Mouse (Mus musculus) limb, embryonic 13.5 days (tissue): ENCODE data around the gene Herpud2. TPM values are rescaled to one million over a fixed set of nuclear protein-coding genes. Genes with fewer than 3 reads are reported as not detected.
A peak's percentile ranks its signal among the peaks of the same experiment; 100 is the strongest.

ENCODE experiments used
- ATAC-seq: fragments of 200-750 bp; cut with Nextera tagmentation; 2 replicates; pipeline ENCODE4 v1.8.0; 2017; ENCODE audit warnings: low read depth, moderate number of reproducible peaks, moderate TSS enrichment; ENCODE audit not compliant: low FRiP score
- H3K27ac ChIP-seq: fragments of 300-500 bp; sonication (generic); 2 replicates; pipeline ENCODE4 v1.5.1; 2015; ENCODE audit warnings: inconsistent platforms, mild to moderate bottlenecking, moderate library complexity
- H3K27me3 ChIP-seq: fragments of 300-500 bp; sonication (generic); 2 replicates; pipeline ENCODE4 v1.6.1; 2015; ENCODE audit warnings: mild to moderate bottlenecking, inconsistent platforms
- H3K36me3 ChIP-seq: fragments of 300-500 bp; sonication (generic); 2 replicates; pipeline ENCODE4 v1.6.1; 2015; ENCODE audit warnings: inconsistent platforms, mild to moderate bottlenecking, moderate library complexity
- H3K4me1 ChIP-seq: fragments of 300-500 bp; sonication (generic); 2 replicates; pipeline ENCODE4 v1.6.1; 2015; ENCODE audit warnings: inconsistent platforms
- H3K4me2 ChIP-seq: fragments of 300-500 bp; sonication (generic); replicated peaks from 2 replicates; pipeline ENCODE4 v1.6.1; 2015; ENCODE audit warnings: inconsistent platforms, mild to moderate bottlenecking, moderate library complexity
- H3K4me3 ChIP-seq: fragments of 300-500 bp; sonication (generic); 2 replicates; pipeline ENCODE4 v1.5.1; 2015; ENCODE audit warnings: moderate library complexity, mild to moderate bottlenecking, inconsistent platforms
- H3K9ac ChIP-seq: fragments of 300-500 bp; sonication (generic); 2 replicates; pipeline ENCODE4 v1.6.1; 2015; ENCODE audit warnings: mild to moderate bottlenecking, inconsistent platforms
- H3K9me3 ChIP-seq: fragments of 300-500 bp; sonication (generic); 2 replicates; pipeline ENCODE4 v1.6.1; 2016; ENCODE audit warnings: inconsistent platforms
- WGBS: fragments of 180-500 bp; shearing (Covaris S2); methylation state at CpG from one replicate; pipeline ENCODE4 v1.1.7; 2015; 5-methylcytosine and 5-hydroxymethylcytosine counted together
- polyA plus RNA-seq: library from polyadenylated mRNA; unstranded; fragments of >200 nt; fragmentation: Nextera tagmentation; extraction: Ambion mirVana; gene quantifications from 2 replicates; pipeline ENCODE4 v1.2.1, GENCODE M21; 2015

Gene Herpud2
- polyA plus RNA-seq, 1 experiment from 2014 or later = 30.2 TPM

- H3K4me2 ChIP-seq = peak overlapping the region; percentile 41
- H3K4me1 ChIP-seq = peaks cover 9% of the 10 kb centered on the region
- H3K9ac ChIP-seq = no peak overlapping the region
- no peaks in the 10 kb centered on the region for H3K9me3 ChIP-seq
- 38% methylated on average over 5 of the region's 5 CpGs for WGBS
- H3K27me3 ChIP-seq = no peaks in the 10 kb centered on the region
- ATAC-seq = peak; percentile 29; the same call in 1 of the 2 replicates
- peak overlapping the region; percentile 1; the same call in 1 of the 2 replicates for H3K27ac ChIP-seq
- H3K36me3 ChIP-seq = no peaks in the 10 kb centered on the region
- no peak overlapping the region for H3K4me3 ChIP-seq
These were observed 23.0 kb upstream of the Herpud2 start for GRCm38 (mm10) chr9:25174614-25175013.

- no peak overlapping the region for H3K4me2 ChIP-seq
- H3K9me3 ChIP-seq = no peaks in the 10 kb centered on the region
- H3K27me3 ChIP-seq = no peaks in the 10 kb centered on the region
- H3K36me3 ChIP-seq = no peaks in the 10 kb centered on the region
- H3K27ac ChIP-seq = no peak overlapping the region
- no peak overlapping the region for H3K4me3 ChIP-seq
- 57% methylated on average over 4 of the region's 4 CpGs for WGBS
- no peak overlapping the region for H3K9ac ChIP-seq
- H3K4me1 ChIP-seq = peaks cover 9% of the 10 kb centered on the region
- ATAC-seq = no peak
These were observed 21.6 kb upstream of the Herpud2 start for GRCm38 (mm10) chr9:25173171-25173570.

GRCm38 (mm10) chr9:25169626-25170025, 18.0 kb upstream of the Herpud2 start:
- H3K27me3 ChIP-seq = no peaks in the 10 kb centered on the region
- H3K4me2 ChIP-seq = no peak overlapping the region
- no peak for ATAC-seq
- no peaks in the 10 kb centered on the region for H3K9me3 ChIP-seq
- no peaks in the 10 kb centered on the region for H3K4me1 ChIP-seq
- no peak overlapping the region for H3K9ac ChIP-seq
- no peaks in the 10 kb centered on the region for H3K36me3 ChIP-seq
- no peak overlapping the region for H3K4me3 ChIP-seq
- H3K27ac ChIP-seq = no peak overlapping the region

- WGBS = 33% methylated on average over 6 of the region's 6 CpGs
- H3K9me3 ChIP-seq = no peaks in the 10 kb centered on the region
- H3K27ac ChIP-seq = no peak overlapping the region
- no peaks in the 10 kb centered on the region for H3K4me1 ChIP-seq
- H3K4me2 ChIP-seq = no peak overlapping the region
- 0 out of 2 replicates have a peak, but pooled peaks have one; percentile 24 for ATAC-seq
- H3K4me3 ChIP-seq = no peak overlapping the region
- H3K36me3 ChIP-seq = no peaks in the 10 kb centered on the region
- H3K9ac ChIP-seq = no peak overlapping the region
- no peaks in the 10 kb centered on the region for H3K27me3 ChIP-seq
These were observed 16.0 kb upstream of the Herpud2 start for GRCm38 (mm10) chr9:25167458-25168084.

GRCm38 (mm10) chr9:25158218-25158617, 6.6 kb upstream of the Herpud2 start:
- no peak overlapping the region for H3K4me2 ChIP-seq
- H3K9me3 ChIP-seq = no peaks in the 10 kb centered on the region
- H3K27ac ChIP-seq = no peak overlapping the region
- no peaks in the 10 kb centered on the region for H3K27me3 ChIP-seq
- WGBS = 44% methylated on average over 4 of the region's 4 CpGs
- H3K36me3 ChIP-seq = no peaks in the 10 kb centered on the region
- H3K4me3 ChIP-seq = no peak overlapping the region
- no peak overlapping the region for H3K9ac ChIP-seq
- H3K4me1 ChIP-seq = no peaks in the 10 kb centered on the region
- ATAC-seq = no peak

- no peaks in the 10 kb centered on the region for H3K36me3 ChIP-seq
- no peaks in the 10 kb centered on the region for H3K27me3 ChIP-seq
- no peak overlapping the region for H3K4me2 ChIP-seq
- ATAC-seq = no peak
- H3K4me3 ChIP-seq = no peak overlapping the region
- H3K9me3 ChIP-seq = no peaks in the 10 kb centered on the region
- no peaks in the 10 kb centered on the region for H3K4me1 ChIP-seq
- 20% methylated on average over 1 of the region's 1 CpGs for WGBS
- H3K9ac ChIP-seq = no peak overlapping the region
- H3K27ac ChIP-seq = no peak overlapping the region
These were observed 4.8 kb upstream of the Herpud2 start for GRCm38 (mm10) chr9:25156377-25156776.

GRCm38 (mm10) chr9:25153066-25153465, 1.4 kb upstream of the Herpud2 start:
- Histone ChIP-seq H3K4me3 (no peak overlapping the region), H3K9me3 (no peaks in the 10 kb centered on the region), H3K27ac (no peak overlapping the region), H3K4me1 (peaks cover 18% of the 10 kb centered on the region), H3K4me2 (no peak overlapping the region), H3K36me3 (no peaks in the 10 kb centered on the region), H3K9ac (no peak overlapping the region), H3K27me3 (no peaks in the 10 kb centered on the region)
- no peak for ATAC-seq

- Histone ChIP-seq H3K36me3 (0 out of 2 replicates have a peak, but pooled peaks cover under 1% of the 10 kb centered on the region), H3K27me3 (no peaks in the 10 kb centered on the region), H3K4me3 (peak overlapping the region; percentile 91), H3K9me3 (no peaks in the 10 kb centered on the region), H3K4me2 (peak overlapping the region; percentile 79), H3K4me1 (peaks cover 18% of the 10 kb centered on the region), H3K27ac (no peak overlapping the region), H3K9ac (peak overlapping the region; percentile 94)
- 14% methylated on average over 1 of the region's 1 CpGs for WGBS
- ATAC-seq = no peak
These were observed 837 bp upstream of the Herpud2 start for GRCm38 (mm10) chr9:25152457-25152856.

- Histone ChIP-seq H3K4me2 (peak overlapping the region; percentile 79), H3K9ac (peak overlapping the region; percentile 94), H3K9me3 (no peaks in the 10 kb centered on the region), H3K4me3 (peak overlapping the region; percentile 91), H3K27ac (peak overlapping the region; percentile 100), H3K4me1 (peaks cover 22% of the 10 kb centered on the region), H3K36me3 (peaks cover 7% of the 10 kb centered on the region; the same call in 1 of the 2 replicates), H3K27me3 (no peaks in the 10 kb centered on the region)
- WGBS = under 1% methylated on average over 73 of the region's 73 CpGs
- peak; percentile 82 for ATAC-seq
These were observed 619 bp downstream of the Herpud2 start for GRCm38 (mm10) chr9:25150791-25151610.

- Histone ChIP-seq H3K4me1 (peaks cover 22% of the 10 kb centered on the region), H3K27ac (no peak overlapping the region), H3K9ac (no peak overlapping the region), H3K27me3 (no peaks in the 10 kb centered on the region), H3K4me3 (peak overlapping the region; percentile 22), H3K36me3 (peaks cover 10% of the 10 kb centered on the region), H3K4me2 (peak overlapping the region; percentile 53), H3K9me3 (no peaks in the 10 kb centered on the region)
- ATAC-seq = no peak
These were observed 2.9 kb downstream of the Herpud2 start for GRCm38 (mm10) chr9:25148767-25149166.

GRCm38 (mm10) chr9:25145925-25146324, 5.7 kb downstream of the Herpud2 start:
- Histone ChIP-seq H3K4me2 (no peak overlapping the region), H3K27ac (no peak overlapping the region), H3K4me3 (no peak overlapping the region), H3K9me3 (no peaks in the 10 kb centered on the region), H3K36me3 (peaks cover 10% of the 10 kb centered on the region), H3K27me3 (no peaks in the 10 kb centered on the region), H3K9ac (no peak overlapping the region), H3K4me1 (peaks cover 22% of the 10 kb centered on the region)
- ATAC-seq = no peak
- 88% methylated on average over 1 of the region's 1 CpGs for WGBS

GRCm38 (mm10) chr9:25143950-25144349, 7.7 kb downstream of the Herpud2 start:
- peaks cover 10% of the 10 kb centered on the region for H3K36me3 ChIP-seq
- H3K4me1 ChIP-seq = peaks cover 13% of the 10 kb centered on the region
- no peak for ATAC-seq
- H3K9ac ChIP-seq = no peak overlapping the region
- H3K27me3 ChIP-seq = no peaks in the 10 kb centered on the region
- no peak overlapping the region for H3K4me3 ChIP-seq
- H3K4me2 ChIP-seq = no peak overlapping the region
- no peaks in the 10 kb centered on the region for H3K9me3 ChIP-seq
- no peak overlapping the region for H3K27ac ChIP-seq
